Mouse (Mus musculus) midbrain, embryonic 16.5 days (tissue): Measurements from ENCODE around the gene Ppm1h. TPM values are rescaled to one million over a fixed set of nuclear protein-coding genes. Genes with fewer than 3 reads are reported as not detected.

Experiments
- ATAC-seq: fragments of 200-750 bp; cut with Nextera tagmentation; 2 replicates; pipeline ENCODE4 v1.8.0; 2017; ENCODE audit warnings: moderate TSS enrichment
- H3K27ac ChIP-seq: fragments of 300-500 bp; sonication (generic); 2 replicates; pipeline ENCODE4 v1.5.1; 2014; ENCODE audit warnings: mild to moderate bottlenecking, low read length, mixed read lengths
- H3K27me3 ChIP-seq: fragments of 300-500 bp; sonication (generic); 2 replicates; pipeline ENCODE4 v1.6.1; 2014; ENCODE audit warnings: low read depth, low read length, mixed read lengths; ENCODE audit not compliant: control insufficient read depth, insufficient read depth
- H3K36me3 ChIP-seq: fragments of 300-500 bp; sonication (generic); 2 replicates; pipeline ENCODE4 v1.6.1; 2014; ENCODE audit warnings: mild to moderate bottlenecking, low read length, moderate library complexity, mixed read lengths; ENCODE audit not compliant: control insufficient read depth, insufficient read depth
- H3K4me1 ChIP-seq: fragments of 300-500 bp; sonication (generic); 2 replicates; pipeline ENCODE4 v1.6.1; 2014; ENCODE audit warnings: mild to moderate bottlenecking, low read length, mixed read lengths; ENCODE audit not compliant: control insufficient read depth, insufficient read depth
- H3K4me2 ChIP-seq: fragments of 300-500 bp; sonication (generic); 2 replicates; pipeline ENCODE4 v1.6.1; 2014; ENCODE audit warnings: mild to moderate bottlenecking, low read length, mixed read lengths
- H3K4me3 ChIP-seq: fragments of 300-500 bp; sonication (generic); 2 replicates; pipeline ENCODE4 v1.5.1; 2014; ENCODE audit warnings: low read depth, mild to moderate bottlenecking, low read length, moderate library complexity, mixed read lengths
- H3K9ac ChIP-seq: fragments of 300-500 bp; sonication (generic); 2 replicates; pipeline ENCODE4 v1.6.1; 2014; ENCODE audit warnings: low read depth, low read length, mixed read lengths
- H3K9me3 ChIP-seq: fragments of 300-500 bp; sonication (generic); replicated peaks from 2 replicates; pipeline ENCODE4 v1.6.1; 2014; ENCODE audit warnings: mild to moderate bottlenecking, low read length, mixed read lengths; ENCODE audit not compliant: control insufficient read depth, poor library complexity, severe bottlenecking
- WGBS: fragments of 180-500 bp; shearing (Covaris S2); extraction: QIAGEN DNeasy Blood & Tissue Kit; methylation state at CpG from one replicate; pipeline ENCODE4 v1.1.7; 2014; 5-methylcytosine and 5-hydroxymethylcytosine counted together
- polyA plus RNA-seq: library from polyadenylated mRNA; unstranded; fragments of >200 nt; fragmentation: Nextera tagmentation; extraction: Ambion mirVana; gene quantifications from 2 replicates; pipeline ENCODE4 v1.2.1, GENCODE M21; 2015

Ppm1h gene
- polyA plus RNA-seq, 1 experiment from 2014 or later: 25.2 TPM

DNA sequence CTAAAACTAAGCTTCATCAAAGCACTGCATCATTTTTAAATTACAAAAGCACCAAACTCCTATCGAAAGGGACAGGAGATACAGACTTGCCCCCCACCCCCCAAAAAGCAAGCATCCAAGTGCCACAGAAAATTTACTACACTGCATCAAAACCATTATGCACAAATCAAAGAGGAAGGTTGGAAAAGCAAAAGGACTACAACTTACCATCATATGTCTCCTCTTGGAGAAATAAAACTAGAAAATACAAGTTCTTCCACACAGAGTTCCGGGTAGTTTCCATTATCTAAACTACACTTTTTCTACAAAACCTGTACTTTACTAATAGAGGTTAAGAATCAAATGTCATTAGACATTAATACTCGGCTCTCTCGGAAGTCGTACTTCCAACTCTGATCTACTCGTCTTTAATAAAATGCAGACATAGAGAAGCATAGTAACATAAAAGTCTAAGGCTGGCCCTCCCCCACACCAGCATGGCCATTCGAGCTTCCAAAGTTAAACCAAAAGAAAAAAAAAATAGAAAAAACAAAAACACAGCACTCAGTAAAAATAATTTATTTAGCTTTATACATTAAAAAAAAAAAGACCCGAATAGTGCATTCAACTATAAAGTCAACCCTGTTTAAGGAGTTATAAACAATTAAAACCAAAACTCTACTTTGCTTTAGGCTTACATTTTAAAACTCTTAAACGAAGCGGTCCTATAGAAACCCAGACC, 306.1 kb downstream of the Ppm1h start:
- Histone ChIP-seq H3K36me3 (0 out of 2 replicates have a peak, but pooled peaks cover 2% of the 10 kb centered on the region), H3K27me3 (no peaks in the 10 kb centered on the region), H3K27ac (peak overlapping the region; percentile 98), H3K9me3 (no peaks in the 10 kb centered on the region), H3K4me2 (peak overlapping the region; percentile 70), H3K4me1 (peaks cover 23% of the 10 kb centered on the region), H3K9ac (peak overlapping the region; percentile 89), H3K4me3 (peak overlapping the region; percentile 95)
- under 1% methylated on average over 10 of the region's 10 CpGs for WGBS
- no peak for ATAC-seq

DNA sequence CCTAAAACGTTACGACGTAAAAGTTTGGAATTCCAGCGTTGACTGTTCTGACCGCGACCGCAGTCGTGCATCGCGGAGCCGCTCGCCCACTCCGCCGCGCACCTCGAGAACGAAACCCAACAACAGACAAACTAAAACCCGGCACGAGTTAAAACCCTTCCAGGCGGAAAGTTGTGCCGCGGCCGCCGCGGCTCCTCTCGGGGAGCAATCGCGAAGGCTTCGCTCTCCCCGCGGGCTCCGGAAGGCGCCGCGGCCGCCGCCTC, 306.6 kb downstream of the Ppm1h start:
- peak overlapping the region; percentile 89 for H3K9ac ChIP-seq
- peak overlapping the region; percentile 98 for H3K27ac ChIP-seq
- H3K36me3 ChIP-seq: 0 out of 2 replicates have a peak, but pooled peaks cover 2% of the 10 kb centered on the region
- no peak for ATAC-seq
- no peaks in the 10 kb centered on the region for H3K9me3 ChIP-seq
- peak overlapping the region; percentile 70 for H3K4me2 ChIP-seq
- H3K4me1 ChIP-seq: peaks cover 23% of the 10 kb centered on the region
- under 1% methylated on average over 37 of the region's 37 CpGs for WGBS
- H3K4me3 ChIP-seq: peak overlapping the region; percentile 95
- H3K27me3 ChIP-seq: no peaks in the 10 kb centered on the region

GRCm38 (mm10) chr10:122985515-122986319, 307.2 kb downstream of the Ppm1h start:
- ATAC-seq: peak; percentile 90
- Histone ChIP-seq H3K4me3 (peak overlapping the region; percentile 95), H3K9me3 (no peaks in the 10 kb centered on the region), H3K27me3 (no peaks in the 10 kb centered on the region), H3K4me1 (peaks cover 23% of the 10 kb centered on the region), H3K27ac (peak overlapping the region; percentile 98), H3K9ac (peak overlapping the region; percentile 89), H3K4me2 (peak overlapping the region; percentile 70), H3K36me3 (peaks cover 4% of the 10 kb centered on the region; the same call in 1 of the 2 replicates)
- under 1% methylated on average over 64 of the region's 115 CpGs for WGBS

- Histone ChIP-seq H3K9ac (peak overlapping the region; percentile 89), H3K4me3 (peak overlapping the region; percentile 95), H3K9me3 (no peaks in the 10 kb centered on the region), H3K4me1 (peaks cover 23% of the 10 kb centered on the region), H3K27me3 (no peaks in the 10 kb centered on the region), H3K36me3 (peaks cover 4% of the 10 kb centered on the region; the same call in 1 of the 2 replicates), H3K27ac (peak overlapping the region; percentile 98), H3K4me2 (peak overlapping the region; percentile 67)
- WGBS: 13% methylated on average over 39 of the region's 54 CpGs
- ATAC-seq: peak; percentile 64; the same call in 1 of the 2 replicates
Measured at GRCm38 (mm10) chr10:122986320-122987225, 308.0 kb downstream of the Ppm1h start.

GRCm38 (mm10) chr10:122987671-122988128, 309.1 kb downstream of the Ppm1h start:
- Histone ChIP-seq H3K4me1 (peaks cover 20% of the 10 kb centered on the region), H3K9ac (no peak overlapping the region), H3K9me3 (no peaks in the 10 kb centered on the region), H3K27ac (no peak overlapping the region), H3K4me3 (no peak overlapping the region), H3K4me2 (no peak overlapping the region), H3K36me3 (peaks cover 4% of the 10 kb centered on the region; the same call in 1 of the 2 replicates), H3K27me3 (no peaks in the 10 kb centered on the region)
- 27% methylated on average over 9 of the region's 9 CpGs for WGBS
- ATAC-seq: no peak

GRCm38 (mm10) chr10:122988372-122988771, 309.8 kb downstream of the Ppm1h start:
- no peaks in the 10 kb centered on the region for H3K27me3 ChIP-seq
- no peak for ATAC-seq
- H3K9ac ChIP-seq: no peak overlapping the region
- peaks cover 14% of the 10 kb centered on the region for H3K4me1 ChIP-seq
- 87% methylated on average over 7 of the region's 7 CpGs for WGBS
- H3K4me2 ChIP-seq: no peak overlapping the region
- H3K4me3 ChIP-seq: no peak overlapping the region
- no peak overlapping the region for H3K27ac ChIP-seq
- peaks cover 4% of the 10 kb centered on the region; the same call in 1 of the 2 replicates for H3K36me3 ChIP-seq
- H3K9me3 ChIP-seq: no peaks in the 10 kb centered on the region

GRCm38 (mm10) chr10:122989916-122990315, 311.4 kb downstream of the Ppm1h start:
- 96% methylated on average over 9 of the region's 9 CpGs for WGBS
- Histone ChIP-seq H3K9ac (no peak overlapping the region), H3K27ac (no peak overlapping the region), H3K27me3 (no peaks in the 10 kb centered on the region), H3K9me3 (no peaks in the 10 kb centered on the region), H3K4me2 (no peak overlapping the region), H3K36me3 (peaks cover 9% of the 10 kb centered on the region), H3K4me3 (no peak overlapping the region), H3K4me1 (peaks cover 4% of the 10 kb centered on the region)
- no peak for ATAC-seq

GRCm38 (mm10) chr10:122990606-122991005, 312.0 kb downstream of the Ppm1h start:
- peaks cover 13% of the 10 kb centered on the region for H3K36me3 ChIP-seq
- H3K4me3 ChIP-seq: no peak overlapping the region
- H3K9ac ChIP-seq: no peak overlapping the region
- H3K9me3 ChIP-seq: no peaks in the 10 kb centered on the region
- peaks cover 4% of the 10 kb centered on the region for H3K4me1 ChIP-seq
- ATAC-seq: no peak
- H3K4me2 ChIP-seq: no peak overlapping the region
- H3K27ac ChIP-seq: no peak overlapping the region
- 91% methylated on average over 6 of the region's 6 CpGs for WGBS
- H3K27me3 ChIP-seq: no peaks in the 10 kb centered on the region
